Mouse (Mus musculus) hindbrain, embryonic 15.5 days (tissue): ENCODE data around the gene Vax2. TPM values are rescaled to one million over a fixed set of nuclear protein-coding genes. Genes with fewer than 3 reads are reported as not detected.

ENCODE experiments used
- ATAC-seq: fragments of 200-750 bp; cut with Nextera tagmentation; 2 replicates; pipeline ENCODE4 v1.8.0; 2017; ENCODE audit warnings: low read depth, moderate number of reproducible peaks, moderate TSS enrichment; ENCODE audit not compliant: low FRiP score
- H3K27ac ChIP-seq: fragments of 300-500 bp; sonication (generic); replicated peaks from 2 replicates; pipeline ENCODE4 v1.5.1; 2015; ENCODE audit warnings: mild to moderate bottlenecking, inconsistent platforms
- H3K27me3 ChIP-seq: fragments of 300-500 bp; sonication (generic); 2 replicates; pipeline ENCODE4 v1.6.1; 2015; ENCODE audit warnings: control low read depth, inconsistent platforms
- H3K36me3 ChIP-seq: fragments of 300-500 bp; sonication (generic); 2 replicates; pipeline ENCODE4 v1.6.1; 2015; ENCODE audit warnings: control low read depth, inconsistent platforms
- H3K4me1 ChIP-seq: fragments of 300-500 bp; sonication (generic); replicated peaks from 2 replicates; pipeline ENCODE4 v1.6.1; 2015; ENCODE audit warnings: control low read depth, inconsistent platforms
- H3K4me2 ChIP-seq: fragments of 300-500 bp; sonication (generic); 2 replicates; pipeline ENCODE4 v1.6.1; 2015; ENCODE audit warnings: moderate library complexity, mild to moderate bottlenecking, inconsistent platforms
- H3K4me3 ChIP-seq: fragments of 300-500 bp; sonication (generic); 2 replicates; pipeline ENCODE4 v1.5.1; 2015; ENCODE audit warnings: mild to moderate bottlenecking, inconsistent platforms
- H3K9ac ChIP-seq: fragments of 300-500 bp; sonication (generic); 2 replicates; pipeline ENCODE4 v1.6.1; 2015; ENCODE audit warnings: inconsistent platforms
- H3K9me3 ChIP-seq: fragments of 300-500 bp; sonication (generic); 2 replicates; pipeline ENCODE4 v1.6.1; 2016; ENCODE audit warnings: control low read depth, inconsistent platforms
- WGBS: fragments of 180-500 bp; shearing (Covaris S2); methylation state at CpG from one replicate; pipeline ENCODE4 v1.1.7; 2015; 5-methylcytosine and 5-hydroxymethylcytosine counted together
- polyA plus RNA-seq: library from polyadenylated mRNA; unstranded; fragments of >200 nt; fragmentation: Nextera tagmentation; extraction: Ambion mirVana; gene quantifications from 2 replicates; pipeline ENCODE4 v1.2.1, GENCODE M21; 2015

Vax2 gene
- polyA plus RNA-seq, 1 experiment from 2014 or later = not detected

- no peak for ATAC-seq
- Histone ChIP-seq H3K27ac (no peak overlapping the region), H3K36me3 (no peaks in the 10 kb centered on the region), H3K4me2 (no peak overlapping the region), H3K9ac (no peak overlapping the region), H3K4me3 (no peak overlapping the region), H3K9me3 (no peaks in the 10 kb centered on the region), H3K27me3 (peaks cover 90% of the 10 kb centered on the region), H3K4me1 (peaks cover 26% of the 10 kb centered on the region)
- under 1% methylated on average over 34 of the region's 34 CpGs for whole genome bisulfite sequencing
Measured at GRCm38 (mm10) chr6:83714221-83715123, 3.4 kb downstream of the Vax2 start.

- Histone ChIP-seq H3K9ac (no peak overlapping the region), H3K27ac (no peak overlapping the region)
Measured at GRCm38 (mm10) chr6:83715461-83716196, 4.6 kb downstream of the Vax2 start.

DNA sequence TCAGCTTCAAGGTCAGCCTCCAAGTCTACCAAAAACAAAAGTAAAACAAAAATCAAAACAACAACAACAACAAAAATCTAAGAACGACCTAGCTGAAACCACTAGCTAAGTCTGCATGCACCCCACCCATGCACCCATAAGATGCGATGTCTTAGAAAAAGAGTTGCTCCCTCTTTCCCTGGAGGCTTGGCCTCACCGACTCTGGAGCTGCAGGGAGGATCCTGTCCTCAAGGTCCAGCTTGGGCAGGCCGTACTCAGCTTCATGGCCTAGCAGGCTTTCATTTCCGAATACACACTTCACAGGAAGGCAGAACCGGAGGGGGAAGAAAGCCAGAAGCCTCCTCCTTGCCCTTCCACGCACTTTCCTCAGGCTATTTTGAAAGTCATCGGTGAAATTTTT is 6.0 kb downstream of the Vax2 start:
- H3K9me3 ChIP-seq = no peaks in the 10 kb centered on the region
- H3K27ac ChIP-seq = no peak overlapping the region
- H3K4me2 ChIP-seq = no peak overlapping the region
- H3K4me1 ChIP-seq = peaks cover 8% of the 10 kb centered on the region
- H3K4me3 ChIP-seq = no peak overlapping the region
- H3K9ac ChIP-seq = no peak overlapping the region
- no peaks in the 10 kb centered on the region for H3K36me3 ChIP-seq
- peaks cover 90% of the 10 kb centered on the region for H3K27me3 ChIP-seq
- no peak for ATAC-seq
- WGBS = 3% methylated on average over 8 of the region's 8 CpGs

More at GRCm38 (mm10) chr6:83715461-83716196, 4.6 kb downstream of the Vax2 start:
- Histone ChIP-seq H3K4me1 (peaks cover 22% of the 10 kb centered on the region), H3K27me3 (peaks cover 90% of the 10 kb centered on the region), H3K4me2 (no peak overlapping the region), H3K9me3 (no peaks in the 10 kb centered on the region), H3K4me3 (no peak overlapping the region), H3K36me3 (no peaks in the 10 kb centered on the region)
- no peak for ATAC-seq
- 2% methylated on average over 30 of the region's 30 CpGs for WGBS

DNA sequence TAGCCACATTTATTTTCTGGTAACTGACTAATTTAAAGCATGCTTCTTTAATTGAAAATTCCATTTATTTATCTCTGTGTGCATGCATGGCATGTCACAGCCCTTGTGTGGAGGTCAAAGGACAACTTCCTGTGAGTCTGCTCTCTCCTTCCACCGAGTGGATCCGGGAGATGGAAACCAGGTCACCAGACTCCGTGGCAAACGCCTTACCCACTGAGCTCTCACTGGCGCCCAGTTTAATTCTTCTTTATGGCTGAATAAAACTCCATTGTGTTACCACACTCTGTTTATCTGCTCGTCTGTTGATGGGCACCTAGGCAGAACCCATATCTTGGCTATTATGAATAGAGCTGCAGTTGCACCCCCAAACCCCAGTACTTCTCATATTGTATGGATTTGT is 11.5 kb downstream of the Vax2 start:
- no peaks in the 10 kb centered on the region for H3K9me3 ChIP-seq
- no peaks in the 10 kb centered on the region for H3K36me3 ChIP-seq
- no peak overlapping the region for H3K4me2 ChIP-seq
- WGBS = 30% methylated on average over 6 of the region's 6 CpGs
- no peak overlapping the region for H3K27ac ChIP-seq
- peaks cover 70% of the 10 kb centered on the region for H3K27me3 ChIP-seq
- no peak for ATAC-seq
- no peak overlapping the region for H3K4me3 ChIP-seq
- H3K4me1 ChIP-seq = no peaks in the 10 kb centered on the region
- H3K9ac ChIP-seq = no peak overlapping the region

GRCm38 (mm10) chr6:83727178-83727577 is 16.1 kb downstream of the Vax2 start:
- WGBS = 45% methylated on average over 4 of the region's 4 CpGs
- no peak overlapping the region for H3K27ac ChIP-seq

GRCm38 (mm10) chr6:83728488-83728887 is 17.4 kb downstream of the Vax2 start:
- Histone ChIP-seq H3K36me3 (no peaks in the 10 kb centered on the region), H3K27ac (no peak overlapping the region), H3K27me3 (peaks cover 21% of the 10 kb centered on the region), H3K4me2 (no peak overlapping the region), H3K9ac (no peak overlapping the region), H3K4me1 (no peaks in the 10 kb centered on the region), H3K9me3 (no peaks in the 10 kb centered on the region), H3K4me3 (no peak overlapping the region)
- 93% methylated on average over 3 of the region's 3 CpGs for WGBS
- no peak for ATAC-seq

More at GRCm38 (mm10) chr6:83727178-83727577, 16.1 kb downstream of the Vax2 start:
- no peak for ATAC-seq
- H3K4me3 ChIP-seq = no peak overlapping the region
- H3K9ac ChIP-seq = no peak overlapping the region
- H3K4me1 ChIP-seq = no peaks in the 10 kb centered on the region
- H3K27me3 ChIP-seq = peaks cover 25% of the 10 kb centered on the region
- no peaks in the 10 kb centered on the region for H3K36me3 ChIP-seq
- no peak overlapping the region for H3K4me2 ChIP-seq
- no peaks in the 10 kb centered on the region for H3K9me3 ChIP-seq

GRCm38 (mm10) chr6:83729350-83729970 is 18.4 kb downstream of the Vax2 start:
- WGBS = 75% methylated on average over 14 of the region's 14 CpGs
- Histone ChIP-seq H3K36me3 (no peaks in the 10 kb centered on the region), H3K9ac (no peak overlapping the region), H3K9me3 (no peaks in the 10 kb centered on the region), H3K27ac (no peak overlapping the region), H3K4me2 (no peak overlapping the region), H3K4me1 (no peaks in the 10 kb centered on the region), H3K27me3 (peaks cover 13% of the 10 kb centered on the region; the same call in 1 of the 2 replicates), H3K4me3 (no peak overlapping the region)
- ATAC-seq = no peak

DNA sequence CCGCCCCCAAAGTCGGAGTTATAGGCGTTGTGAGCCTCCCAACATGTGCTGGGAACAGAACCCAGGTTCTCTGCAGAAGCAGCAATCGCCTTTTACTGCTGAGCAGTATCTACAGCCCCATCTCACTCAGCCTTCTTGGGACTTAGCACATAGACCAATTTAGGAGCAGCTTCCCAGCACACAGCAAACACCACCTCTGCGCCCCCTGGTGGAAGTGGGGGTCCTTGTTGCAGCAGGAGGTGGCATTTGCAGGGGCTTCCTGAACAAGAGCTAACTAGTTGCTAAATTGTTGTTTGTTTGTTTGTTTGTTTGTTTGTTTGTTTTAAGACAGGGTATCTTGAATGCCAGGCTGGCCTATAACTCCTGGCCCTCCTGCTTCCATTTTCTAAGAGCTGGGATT is 20.1 kb downstream of the Vax2 start:
- H3K9ac ChIP-seq = no peak overlapping the region
- H3K27me3 ChIP-seq = peaks cover 7% of the 10 kb centered on the region; the same call in 1 of the 2 replicates
- no peak overlapping the region for H3K4me3 ChIP-seq
- no peak overlapping the region for H3K4me2 ChIP-seq
- no peak overlapping the region for H3K27ac ChIP-seq
- 27% methylated on average over 5 of the region's 5 CpGs for WGBS
- no peaks in the 10 kb centered on the region for H3K36me3 ChIP-seq
- H3K9me3 ChIP-seq = no peaks in the 10 kb centered on the region
- no peak for ATAC-seq
- H3K4me1 ChIP-seq = no peaks in the 10 kb centered on the region

DNA sequence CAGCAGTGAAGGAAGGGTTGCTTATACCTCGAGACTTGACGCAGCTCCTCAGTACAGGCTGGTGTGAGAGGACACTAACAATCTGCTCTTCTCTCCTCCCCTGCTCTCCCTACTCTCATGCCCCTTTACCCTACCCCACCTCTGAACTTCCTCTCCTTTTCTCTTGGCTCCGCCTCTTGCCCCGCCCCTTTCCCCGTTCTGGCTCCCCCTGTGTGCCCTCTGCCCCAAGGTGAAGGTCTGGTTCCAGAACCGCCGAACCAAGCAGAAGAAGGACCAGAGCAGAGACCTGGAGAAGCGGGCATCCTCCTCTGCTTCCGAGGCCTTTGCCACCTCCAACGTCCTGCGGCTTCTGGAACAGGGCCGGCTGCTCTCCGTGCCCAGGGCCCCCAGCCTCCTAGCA is 26.2 kb downstream of the Vax2 start:
- Histone ChIP-seq H3K9me3 (no peaks in the 10 kb centered on the region), H3K27ac (no peak overlapping the region), H3K36me3 (no peaks in the 10 kb centered on the region), H3K4me3 (no peak overlapping the region), H3K27me3 (peaks cover 7% of the 10 kb centered on the region; the same call in 1 of the 2 replicates), H3K4me2 (no peak overlapping the region), H3K9ac (no peak overlapping the region), H3K4me1 (no peaks in the 10 kb centered on the region)
- WGBS = 28% methylated on average over 13 of the region's 13 CpGs
- ATAC-seq = no peak

DNA sequence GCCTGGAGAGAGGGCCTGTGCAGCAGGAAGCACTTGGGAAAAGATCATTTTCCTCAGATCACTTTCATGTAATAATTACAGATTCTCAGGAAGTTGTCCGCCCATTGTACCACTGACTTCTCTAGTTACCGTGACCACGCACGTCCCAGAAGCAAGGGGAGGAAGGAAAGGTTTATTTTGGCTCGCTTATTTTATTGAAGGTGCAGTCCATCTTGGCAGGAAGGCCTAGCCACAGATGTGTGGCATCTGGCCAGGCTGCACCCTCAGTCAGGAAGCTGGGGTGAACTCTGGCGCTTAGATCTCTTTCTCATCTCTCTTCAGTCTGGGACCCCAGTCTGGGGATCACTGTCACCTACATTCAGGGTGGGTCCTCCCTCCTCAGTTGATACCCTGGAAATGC is 27.5 kb downstream of the Vax2 start:
- Histone ChIP-seq H3K4me1 (no peaks in the 10 kb centered on the region), H3K4me3 (no peak overlapping the region), H3K27me3 (0 out of 2 replicates have a peak, but pooled peaks cover 2% of the 10 kb centered on the region), H3K9ac (no peak overlapping the region), H3K36me3 (no peaks in the 10 kb centered on the region), H3K27ac (no peak overlapping the region), H3K4me2 (no peak overlapping the region), H3K9me3 (no peaks in the 10 kb centered on the region)
- no peak for ATAC-seq
- WGBS = 86% methylated on average over 6 of the region's 6 CpGs

GRCm38 (mm10) chr6:83742761-83743160 is 31.7 kb downstream of the Vax2 start, which contains the start of gene Atp6v1b1:
Gene Atp6v1b1 (plus strand): TSS chr6:83742990.
- 61% methylated on average over 5 of the region's 5 CpGs for WGBS

More at GRCm38 (mm10) chr6:83742761-83743160, 31.7 kb downstream of the Vax2 start, which contains the start of gene Atp6v1b1:
- H3K4me3 ChIP-seq = no peak within 1 kb of the TSS
- H3K9ac ChIP-seq = no peak within 1 kb of the TSS
- 0 out of 2 replicates have a peak, but pooled peaks cover 4% of the 10 kb centered on the region for H3K27me3 ChIP-seq
- no peak within 1 kb of the TSS for H3K27ac ChIP-seq
- no peaks in the 10 kb centered on the region for H3K36me3 ChIP-seq
- no peaks in the 10 kb centered on the region for H3K4me1 ChIP-seq
- peak; percentile 19; the same call in 1 of the 2 replicates for ATAC-seq
- no peaks in the 10 kb centered on the region for H3K9me3 ChIP-seq
- H3K4me2 ChIP-seq = no peak within 1 kb of the TSS
